Mouse (Mus musculus) kidney, embryonic 14.5 days (tissue): ENCODE results near the gene Cdk8. TPM values are rescaled to one million over a fixed set of nuclear protein-coding genes. Genes with fewer than 3 reads are reported as not detected.
A peak's percentile ranks its signal among the peaks of the same experiment; 100 is the strongest.

ENCODE experiments used
- ATAC-seq: fragments of 200-750 bp; cut with Nextera tagmentation; 2 replicates; pipeline ENCODE4 v1.8.0; 2017; ENCODE audit warnings: moderate number of reproducible peaks, mild to moderate bottlenecking, moderate TSS enrichment, moderate library complexity; ENCODE audit not compliant: low FRiP score, low TSS enrichment
- H3K27ac ChIP-seq: fragments of 300-500 bp; sonication (generic); 2 replicates; pipeline ENCODE4 v1.5.1; 2014; ENCODE audit warnings: low read depth, mild to moderate bottlenecking, low read length, moderate library complexity, mixed read lengths
- H3K27me3 ChIP-seq: fragments of 300-500 bp; sonication (generic); 2 replicates; pipeline ENCODE4 v1.6.1; 2014; ENCODE audit warnings: mild to moderate bottlenecking, low read length; ENCODE audit not compliant: control insufficient read depth, insufficient read depth
- H3K36me3 ChIP-seq: fragments of 300-500 bp; sonication (generic); 2 replicates; pipeline ENCODE4 v1.6.1; 2014; ENCODE audit warnings: low read length, mixed read lengths; ENCODE audit not compliant: control insufficient read depth, insufficient read depth
- H3K4me1 ChIP-seq: fragments of 300-500 bp; sonication (generic); 2 replicates; pipeline ENCODE4 v1.6.1; 2014; ENCODE audit warnings: low read length, mixed read lengths; ENCODE audit not compliant: control insufficient read depth, insufficient read depth
- H3K4me2 ChIP-seq: fragments of 300-500 bp; sonication (generic); replicated peaks from 2 replicates; pipeline ENCODE4 v1.6.1; 2014; ENCODE audit warnings: low read depth, mild to moderate bottlenecking, low read length
- H3K4me3 ChIP-seq: fragments of 300-500 bp; sonication (generic); 2 replicates; pipeline ENCODE4 v1.5.1; 2014; ENCODE audit warnings: mild to moderate bottlenecking, low read length
- H3K9ac ChIP-seq: fragments of 300-500 bp; sonication (generic); 2 replicates; pipeline ENCODE4 v1.6.1; 2014; ENCODE audit warnings: low read depth, mild to moderate bottlenecking, low read length, moderate library complexity
- H3K9me3 ChIP-seq: fragments of 300-500 bp; sonication (generic); 2 replicates; pipeline ENCODE4 v1.6.1; 2016; ENCODE audit warnings: low read length; ENCODE audit not compliant: control insufficient read depth
- WGBS: fragments of 180-500 bp; shearing (Covaris S2); extraction: QIAGEN DNeasy Blood & Tissue Kit; methylation state at CpG from one replicate; pipeline ENCODE4 v1.1.7; 2014; 5-methylcytosine and 5-hydroxymethylcytosine counted together
- polyA plus RNA-seq: library from polyadenylated mRNA; unstranded; fragments of >200 nt; fragmentation: Nextera tagmentation; extraction: Ambion mirVana; gene quantifications from 2 replicates; pipeline ENCODE4 v1.2.1, GENCODE M21; 2014

Gene Cdk8
- polyA plus RNA-seq, 1 experiment from 2014 or later, result 35.0 TPM

DNA sequence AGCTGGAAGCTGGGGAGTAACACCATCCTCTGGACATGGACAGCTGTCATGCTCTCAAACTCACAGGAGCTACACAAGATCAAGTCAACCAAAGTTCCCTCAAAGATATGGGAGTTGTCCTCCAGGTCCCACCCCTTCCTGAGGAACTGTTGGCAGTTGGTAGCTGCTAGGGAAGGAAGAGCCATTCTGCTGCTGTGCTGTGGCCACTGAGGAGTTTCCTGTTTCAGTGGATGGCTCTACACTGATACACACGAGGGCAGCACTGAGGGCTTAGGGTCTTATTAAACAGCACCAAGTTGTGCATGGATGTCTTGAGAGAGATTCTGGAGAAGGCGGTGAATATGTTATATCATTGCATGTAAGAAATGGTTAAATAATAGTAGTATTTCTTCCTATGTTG lies 31.5 kb upstream of the Cdk8 start:
- no peaks in the 10 kb centered on the region for H3K9me3 ChIP-seq
- no peak overlapping the region for H3K27ac ChIP-seq
- H3K4me2 ChIP-seq, result no peak overlapping the region
- H3K4me1 ChIP-seq, result no peaks in the 10 kb centered on the region
- ATAC-seq, result no peak; the same call in 1 of the 2 replicates
- WGBS, result 75% methylated on average over 2 of the region's 2 CpGs
- H3K27me3 ChIP-seq, result no peaks in the 10 kb centered on the region
- H3K36me3 ChIP-seq, result peaks cover 11% of the 10 kb centered on the region
- H3K9ac ChIP-seq, result no peak overlapping the region
- H3K4me3 ChIP-seq, result no peak overlapping the region

- Histone ChIP-seq H3K27ac (no peak overlapping the region), H3K36me3 (peaks cover 18% of the 10 kb centered on the region), H3K9me3 (no peaks in the 10 kb centered on the region), H3K9ac (no peak overlapping the region), H3K27me3 (no peaks in the 10 kb centered on the region), H3K4me3 (no peak overlapping the region), H3K4me2 (no peak overlapping the region), H3K4me1 (no peaks in the 10 kb centered on the region)
- no peak for ATAC-seq
- 95% methylated on average over 6 of the region's 6 CpGs for WGBS
Measured at GRCm38 (mm10) chr5:146200580-146200979, 30.4 kb upstream of the Cdk8 start.

GRCm38 (mm10) chr5:146203921-146204320 lies 27.1 kb upstream of the Cdk8 start:
- 87% methylated on average over 2 of the region's 2 CpGs for WGBS
- H3K4me1 ChIP-seq, result peaks cover 6% of the 10 kb centered on the region; the same call in 1 of the 2 replicates
- ATAC-seq, result no peak
- peaks cover 32% of the 10 kb centered on the region for H3K36me3 ChIP-seq
- H3K27ac ChIP-seq, result no peak overlapping the region
- H3K9me3 ChIP-seq, result no peaks in the 10 kb centered on the region
- H3K9ac ChIP-seq, result no peak overlapping the region
- H3K4me2 ChIP-seq, result no peak overlapping the region
- H3K27me3 ChIP-seq, result no peaks in the 10 kb centered on the region
- H3K4me3 ChIP-seq, result no peak overlapping the region

DNA sequence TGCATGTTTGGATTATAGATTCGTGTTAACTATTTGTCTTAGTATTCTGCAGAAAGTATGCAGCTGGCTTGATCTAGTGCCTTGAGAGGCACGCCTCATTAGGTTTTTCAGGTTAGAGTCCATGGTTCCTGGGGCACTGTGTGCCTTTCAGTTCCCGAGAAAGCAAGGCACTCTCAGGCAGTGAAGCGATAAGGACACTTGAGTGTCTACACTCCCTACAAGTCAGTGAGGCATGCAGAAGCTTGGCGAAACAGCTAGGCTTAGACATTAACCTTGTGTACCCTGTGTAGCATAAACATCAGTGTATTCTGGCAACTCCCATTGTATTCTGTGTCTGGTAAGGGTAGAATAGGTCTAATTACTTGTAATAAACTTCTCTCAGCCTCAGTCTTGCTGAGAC lies 25.5 kb upstream of the Cdk8 start:
- H3K27ac ChIP-seq, result peak overlapping the region; percentile 74; the same call in 1 of the 2 replicates
- no peak overlapping the region for H3K4me3 ChIP-seq
- no peak overlapping the region for H3K9ac ChIP-seq
- ATAC-seq, result peak; percentile 98
- peaks cover 45% of the 10 kb centered on the region for H3K36me3 ChIP-seq
- H3K4me1 ChIP-seq, result peaks cover 6% of the 10 kb centered on the region; the same call in 1 of the 2 replicates
- 37% methylated on average over 5 of the region's 5 CpGs for WGBS
- no peak overlapping the region for H3K4me2 ChIP-seq
- H3K9me3 ChIP-seq, result no peaks in the 10 kb centered on the region
- H3K27me3 ChIP-seq, result no peaks in the 10 kb centered on the region

GRCm38 (mm10) chr5:146220501-146220878 lies 10.5 kb upstream of the Cdk8 start:
- peaks cover 29% of the 10 kb centered on the region for H3K36me3 ChIP-seq

DNA sequence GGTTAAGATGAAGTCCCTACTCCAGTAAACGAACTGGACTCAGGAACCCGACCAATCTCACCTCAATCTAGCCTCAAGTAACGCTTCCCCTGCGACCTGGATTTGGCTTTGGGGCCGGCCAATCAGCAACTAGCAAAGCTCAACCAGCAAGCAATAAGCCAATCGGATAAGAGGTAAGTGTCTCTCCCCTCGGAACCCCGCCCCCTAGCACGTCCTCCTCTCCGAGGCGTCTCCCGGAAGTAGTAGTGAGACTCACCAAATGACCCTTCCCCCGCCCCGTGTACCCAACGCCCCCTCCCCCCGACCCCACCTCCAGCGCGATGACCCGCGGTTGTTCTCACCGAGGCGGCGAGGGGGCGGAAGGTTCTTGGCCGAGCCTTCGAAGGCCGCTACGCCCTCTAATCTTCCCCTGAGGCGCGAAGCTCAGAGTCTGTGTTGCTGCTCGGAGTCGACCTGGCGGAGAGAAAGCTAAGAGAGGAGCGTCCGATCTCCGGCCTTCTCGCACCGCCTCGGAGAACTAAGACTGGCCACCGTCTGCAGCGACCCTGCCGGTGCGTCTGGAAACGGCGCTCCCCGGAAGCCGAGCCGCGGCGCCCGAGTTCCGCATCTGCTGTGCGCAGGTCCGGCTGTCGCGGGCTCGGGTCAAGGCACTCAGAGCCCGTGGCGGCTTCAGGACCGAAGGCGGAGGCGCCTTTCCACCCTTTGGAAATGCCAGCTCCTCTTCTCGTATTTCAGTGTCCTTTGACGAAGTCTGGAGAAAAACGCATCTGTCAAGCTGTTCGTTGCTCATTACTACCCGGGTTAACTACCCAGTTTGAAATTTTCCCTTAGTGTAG lies 9.9 kb upstream of the Cdk8 start, which contains the start of gene Rnf6:
Gene Rnf6, minus strand, starts transcription at position 677 of the 836 bp plus-strand sequence.
- H3K4me3 ChIP-seq, result peak within 1 kb of the TSS; percentile 45
- H3K9ac ChIP-seq, result peak within 1 kb of the TSS; percentile 58
- H3K27ac ChIP-seq, result peak within 1 kb of the TSS; percentile 92
- no peaks in the 10 kb centered on the region for H3K9me3 ChIP-seq
- H3K27me3 ChIP-seq, result no peaks in the 10 kb centered on the region
- H3K36me3 ChIP-seq, result peaks cover 22% of the 10 kb centered on the region
- H3K4me2 ChIP-seq, result peak within 1 kb of the TSS; percentile 74
- under 1% methylated on average over 66 of the region's 67 CpGs for WGBS
- peak; percentile 100 for ATAC-seq
- H3K4me1 ChIP-seq, result peaks cover 7% of the 10 kb centered on the region; the same call in 1 of the 2 replicates

More at GRCm38 (mm10) chr5:146220501-146220878, 10.5 kb upstream of the Cdk8 start:
- Histone ChIP-seq H3K9me3 (no peaks in the 10 kb centered on the region), H3K4me1 (peaks cover 7% of the 10 kb centered on the region; the same call in 1 of the 2 replicates), H3K4me3 (peak overlapping the region; percentile 45), H3K4me2 (peak overlapping the region; percentile 74), H3K27ac (peak overlapping the region; percentile 92; the same call in 1 of the 2 replicates), H3K9ac (peak overlapping the region; percentile 42), H3K27me3 (no peaks in the 10 kb centered on the region)
- peak; percentile 47 for ATAC-seq
- WGBS, result 6% methylated on average over 13 of the region's 13 CpGs

DNA sequence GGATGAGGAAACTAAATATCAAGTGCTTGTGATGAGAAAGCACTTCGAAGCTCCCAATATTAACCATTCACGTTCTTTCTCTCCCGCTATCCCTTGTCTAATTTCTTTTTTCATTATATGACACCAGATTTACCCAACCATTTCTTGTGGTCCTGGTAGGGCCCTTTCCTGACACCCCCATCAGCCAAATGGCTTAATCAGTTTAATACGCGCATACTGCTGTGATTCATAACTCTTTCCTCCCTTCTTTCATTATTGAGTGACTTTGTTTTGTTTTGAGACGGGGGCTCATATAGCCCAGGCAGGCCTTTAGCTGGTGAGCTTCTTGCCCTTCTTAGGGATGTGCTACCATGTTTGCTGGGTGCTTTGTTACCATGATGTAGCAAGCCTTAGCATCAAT lies 9.3 kb upstream of the Cdk8 start:
- H3K4me1 ChIP-seq, result peaks cover 7% of the 10 kb centered on the region; the same call in 1 of the 2 replicates
- no peak for ATAC-seq
- WGBS, result 25% methylated on average over 6 of the region's 6 CpGs
- peaks cover 21% of the 10 kb centered on the region for H3K36me3 ChIP-seq
- H3K27ac ChIP-seq, result peak overlapping the region; percentile 92
- no peaks in the 10 kb centered on the region for H3K27me3 ChIP-seq
- H3K9me3 ChIP-seq, result no peaks in the 10 kb centered on the region
- peak overlapping the region; percentile 45 for H3K4me3 ChIP-seq
- peak overlapping the region; percentile 53 for H3K4me2 ChIP-seq
- H3K9ac ChIP-seq, result peak overlapping the region; percentile 58; the same call in 1 of the 2 replicates

- H3K9me3 ChIP-seq, result no peaks in the 10 kb centered on the region
- no peaks in the 10 kb centered on the region for H3K27me3 ChIP-seq
- H3K36me3 ChIP-seq, result peaks cover 6% of the 10 kb centered on the region; the same call in 1 of the 2 replicates
- ATAC-seq, result no peak
- 85% methylated on average over 5 of the region's 5 CpGs for WGBS
- H3K4me1 ChIP-seq, result peaks cover 7% of the 10 kb centered on the region; the same call in 1 of the 2 replicates
- H3K4me3 ChIP-seq, result no peak overlapping the region
- H3K4me2 ChIP-seq, result no peak overlapping the region
- H3K9ac ChIP-seq, result no peak overlapping the region
- no peak overlapping the region for H3K27ac ChIP-seq
Measured at GRCm38 (mm10) chr5:146223786-146224185, 7.2 kb upstream of the Cdk8 start.

- no peaks in the 10 kb centered on the region for H3K36me3 ChIP-seq
- no peak overlapping the region for H3K9ac ChIP-seq
- no peaks in the 10 kb centered on the region for H3K27me3 ChIP-seq
- WGBS, result 83% methylated on average over 8 of the region's 8 CpGs
- H3K4me3 ChIP-seq, result no peak overlapping the region
- H3K27ac ChIP-seq, result no peak overlapping the region
- H3K9me3 ChIP-seq, result no peaks in the 10 kb centered on the region
- ATAC-seq, result no peak
- peaks cover 2% of the 10 kb centered on the region; the same call in 1 of the 2 replicates for H3K4me1 ChIP-seq
- no peak overlapping the region for H3K4me2 ChIP-seq
Measured at GRCm38 (mm10) chr5:146227496-146227895, 3.5 kb upstream of the Cdk8 start.
